Mouse (Mus musculus) left cerebral cortex, adult 8-10 months (tissue): ENCODE results near the gene Ankrd13b. TPM values are rescaled to one million over a fixed set of nuclear protein-coding genes. Genes with fewer than 3 reads are reported as not detected.
A peak's percentile ranks its signal among the peaks of the same experiment; 100 is the strongest.

ENCODE experiments used
- DNase-seq, 2 experiments: peaks; one replicate each; pipeline ENCODE4 v3.0.0; 2022; ENCODE audit warnings: low spot score in 2 of 2
- total RNA-seq, 4 experiments: library from RNA; stranded (reverse); gene quantifications; 2 replicates each; pipeline ENCODE4 v1.2.4; 2022

Ankrd13b gene
- total RNA-seq, 4 experiments from 2014 or later, result 75.8 to 83.0 (median 79.6) TPM

DNA sequence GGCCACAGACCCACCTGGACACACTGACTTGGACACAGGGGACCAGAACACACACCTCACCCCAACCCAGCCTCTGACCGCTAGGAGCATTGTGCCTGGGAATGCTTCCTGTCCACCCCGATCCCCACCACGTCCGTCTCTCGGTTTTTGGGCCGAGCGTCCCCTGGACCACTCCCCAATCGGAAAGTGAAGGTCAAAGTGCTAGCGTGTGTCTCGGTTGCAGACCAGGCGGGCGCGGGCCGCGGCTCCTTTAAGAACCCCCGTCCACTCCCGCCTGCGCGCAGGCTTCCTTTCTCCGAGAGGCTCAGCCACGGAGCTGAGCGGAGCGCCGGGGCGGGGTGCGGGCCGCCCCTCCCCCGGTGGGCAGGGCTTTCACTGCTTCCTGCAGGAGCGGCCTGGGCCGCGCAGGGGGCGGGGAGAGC lies 3.4 kb upstream of the Ankrd13b start:
- DNase-seq, result peak; percentile 78 to 94

- peak in 1 of 2 experiments; percentile 76 for DNase-seq
Measured at GRCm38 (mm10) chr11:77492311-77492871, 2.9 kb upstream of the Ankrd13b start.

DNA sequence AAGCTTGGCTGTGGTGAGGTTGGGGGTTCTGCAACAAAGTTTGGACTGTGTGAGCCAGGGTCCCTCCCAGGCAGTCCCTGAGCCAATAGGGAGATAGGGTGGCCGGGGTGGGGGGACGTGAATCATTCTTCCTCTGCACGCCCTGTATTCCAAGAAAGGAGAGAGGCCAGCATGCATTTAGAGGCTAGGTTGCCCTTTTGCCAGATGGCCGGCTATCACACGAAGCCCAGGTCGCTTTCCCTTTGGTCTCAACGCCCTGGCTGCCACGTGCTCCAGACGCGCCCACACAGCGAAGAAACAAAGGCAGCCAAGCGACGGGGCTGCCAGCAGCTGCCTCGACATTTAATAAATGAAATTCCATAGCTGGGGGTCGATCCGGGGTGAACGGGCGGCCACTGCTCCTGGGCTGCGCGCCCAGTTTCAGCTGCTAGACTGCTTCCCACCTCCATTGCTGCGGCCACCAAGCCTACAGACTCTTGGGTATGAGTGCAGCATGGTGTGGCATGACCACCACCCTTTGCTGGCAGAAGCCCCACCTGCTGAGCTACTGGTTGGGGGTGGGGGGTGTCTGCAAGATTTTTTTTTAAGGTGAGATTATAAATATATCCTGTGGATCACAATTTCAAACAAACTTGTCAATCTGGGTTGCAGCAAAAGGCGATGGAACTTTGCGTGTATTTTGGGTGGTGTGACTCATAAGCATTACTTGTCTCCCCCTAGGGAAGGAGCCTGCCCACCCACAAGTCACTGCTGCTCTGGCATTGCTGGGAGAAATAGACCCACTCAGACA lies 2.2 kb upstream of the Ankrd13b start:
- DNase-seq, result peak in 1 of 2 experiments; percentile 81

GRCm38 (mm10) chr11:77491123-77491501 lies 1.6 kb upstream of the Ankrd13b start:
- peak; percentile 77 to 83 for DNase-seq

- no peak for DNase-seq
Measured at GRCm38 (mm10) chr11:77490451-77490850, 973 bp upstream of the Ankrd13b start.

- no peak for DNase-seq
Measured at GRCm38 (mm10) chr11:77488771-77489581, 502 bp downstream of the Ankrd13b start.

DNA sequence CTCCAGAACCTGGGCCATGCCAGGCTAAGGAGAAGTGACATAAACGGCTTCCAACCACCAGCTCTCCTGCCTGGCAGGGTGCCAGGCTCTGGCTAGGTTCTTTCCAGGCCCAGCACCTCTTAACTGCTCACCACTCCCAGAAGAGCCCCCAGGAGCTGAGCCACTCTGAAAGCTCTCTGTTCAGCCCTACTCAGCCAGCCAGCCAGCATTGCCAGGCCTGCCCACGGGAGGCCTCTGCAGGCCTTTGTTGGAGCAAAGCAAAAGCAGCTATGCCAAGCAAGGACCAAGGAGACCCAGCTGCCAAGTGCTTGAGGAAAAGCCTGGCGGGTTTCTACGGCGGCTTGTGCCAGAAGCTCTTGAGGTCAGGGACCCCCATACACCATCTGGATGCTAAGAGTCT lies 2.7 kb downstream of the Ankrd13b start:
- no peak for DNase-seq

DNA sequence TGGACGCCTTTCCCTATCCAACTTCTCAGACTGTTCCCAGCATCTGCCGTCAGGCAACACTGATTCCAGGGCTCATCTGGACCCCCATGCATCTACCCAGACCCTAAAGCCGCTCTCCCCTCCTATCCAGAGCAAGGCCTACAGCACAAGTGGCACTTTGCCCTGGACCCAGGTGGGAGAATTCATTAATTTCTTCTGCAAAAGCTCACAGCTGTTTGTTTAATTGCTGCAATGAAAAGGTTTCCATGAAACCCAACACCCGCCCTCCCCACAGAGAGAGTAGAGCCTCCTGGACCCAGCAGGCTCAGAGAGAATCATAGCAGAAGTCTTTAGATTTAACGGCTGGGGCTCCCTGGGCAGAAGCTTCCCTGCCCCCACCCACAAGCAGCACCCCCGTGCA lies 4.2 kb downstream of the Ankrd13b start:
- no peak for DNase-seq

- DNase-seq, result no peak
Measured at GRCm38 (mm10) chr11:77483510-77484255, 5.8 kb downstream of the Ankrd13b start.

DNA sequence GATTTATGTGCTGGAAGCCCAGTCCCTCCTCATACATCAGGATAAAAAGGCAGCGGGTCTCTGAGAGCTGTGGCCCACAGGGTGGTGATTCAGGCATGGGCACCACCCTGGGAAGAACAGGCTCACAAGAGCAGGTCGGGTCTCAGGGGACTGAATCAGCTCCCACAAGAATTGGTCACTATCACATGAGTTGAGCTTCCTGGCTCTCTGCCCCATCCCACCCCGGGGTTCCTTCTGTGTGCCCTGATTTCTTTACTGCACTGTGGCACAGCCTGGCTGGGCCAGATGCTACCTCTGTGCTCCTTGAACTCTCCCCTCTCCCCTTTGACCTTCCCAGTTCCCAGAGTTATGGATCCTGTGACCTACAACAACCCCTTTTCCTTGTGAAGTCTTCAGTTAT lies 6.4 kb downstream of the Ankrd13b start:
- DNase-seq, result no peak

GRCm38 (mm10) chr11:77476895-77477294 lies 12.6 kb downstream of the Ankrd13b start:
- no peak for DNase-seq

DNA sequence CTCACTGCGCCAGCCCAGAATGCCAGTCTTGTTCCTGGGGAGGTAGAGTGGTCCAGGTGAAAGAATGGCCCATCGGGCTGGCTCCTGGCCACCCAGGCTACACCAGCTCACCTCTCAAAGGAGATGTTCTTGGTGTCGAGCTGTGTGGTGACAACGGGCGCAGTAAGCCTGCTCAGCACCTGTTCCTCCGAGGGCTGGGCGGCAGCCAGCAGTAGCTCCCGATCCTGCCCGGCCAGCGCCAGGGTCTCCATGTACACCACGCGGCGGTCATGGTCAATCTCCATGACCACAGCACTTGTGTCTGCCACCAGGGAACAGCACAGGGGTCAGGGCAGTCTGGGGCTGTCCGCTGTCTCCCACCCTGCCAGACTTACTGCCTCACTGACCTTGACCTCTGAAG lies 13.3 kb downstream of the Ankrd13b start:
- no peak for DNase-seq

- DNase-seq, result no peak
Measured at GRCm38 (mm10) chr11:77472775-77473174, 16.7 kb downstream of the Ankrd13b start.

DNA sequence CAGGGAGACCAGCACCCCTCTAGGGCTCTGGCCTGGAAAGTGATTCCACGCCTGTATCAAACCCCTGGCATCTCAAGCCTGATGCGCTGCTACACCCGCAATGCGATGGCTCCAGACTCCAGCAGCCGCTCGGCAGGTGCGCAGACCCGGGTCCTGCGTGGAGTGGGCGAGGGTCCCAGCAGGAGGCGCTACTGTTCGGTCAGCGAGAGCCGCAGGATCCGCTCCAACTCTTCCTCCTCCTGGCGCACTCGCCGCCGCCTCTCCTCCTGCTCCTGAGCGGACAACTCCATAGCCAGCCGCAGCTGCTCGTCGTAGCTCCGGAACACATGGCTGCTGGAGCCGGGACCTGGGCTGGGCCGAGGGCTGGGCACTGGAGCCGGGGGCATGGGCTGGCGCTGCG lies 18.1 kb downstream of the Ankrd13b start:
- DNase-seq, result no peak

DNA sequence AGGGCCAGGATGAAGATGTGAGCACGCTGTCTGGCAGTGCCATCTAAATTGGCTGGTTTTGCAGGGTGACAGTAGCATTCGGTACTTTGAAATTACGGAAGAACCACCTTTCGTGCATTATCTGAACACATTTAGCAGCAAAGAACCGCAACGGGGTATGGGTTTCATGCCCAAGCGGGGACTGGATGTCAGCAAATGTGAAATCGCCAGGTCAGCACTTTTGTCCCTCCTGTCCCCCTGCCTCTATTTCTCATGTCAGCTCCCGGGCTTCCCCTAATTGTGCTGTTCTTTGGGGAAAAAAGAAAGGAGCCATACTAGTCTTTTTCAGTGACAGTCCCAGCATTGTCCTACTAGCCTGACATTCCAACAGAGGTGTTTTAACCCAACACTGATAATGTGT lies 21.1 kb downstream of the Ankrd13b start:
- DNase-seq, result no peak

- DNase-seq, result no peak
Measured at GRCm38 (mm10) chr11:77467784-77468183, 21.7 kb downstream of the Ankrd13b start.

DNA sequence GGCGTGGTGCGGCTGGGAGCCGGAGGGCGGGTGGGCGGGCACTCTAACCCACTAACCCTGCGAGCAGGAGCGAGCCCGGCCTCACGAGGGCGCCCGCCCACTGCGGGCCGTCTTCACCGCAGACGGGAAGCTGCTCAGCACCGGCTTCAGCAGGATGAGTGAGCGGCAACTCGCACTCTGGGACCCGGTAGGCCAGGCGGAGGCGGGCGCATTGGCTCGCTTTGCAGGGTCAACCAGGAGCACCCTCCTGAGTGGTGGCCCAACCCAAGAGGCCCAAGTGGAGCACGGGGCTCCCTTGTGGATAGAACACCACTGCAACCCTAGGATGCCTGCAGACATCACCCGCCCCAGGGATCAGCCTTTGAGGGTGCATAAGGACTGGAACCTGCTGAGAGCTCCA lies 22.3 kb downstream of the Ankrd13b start:
- DNase-seq, result no peak

DNA sequence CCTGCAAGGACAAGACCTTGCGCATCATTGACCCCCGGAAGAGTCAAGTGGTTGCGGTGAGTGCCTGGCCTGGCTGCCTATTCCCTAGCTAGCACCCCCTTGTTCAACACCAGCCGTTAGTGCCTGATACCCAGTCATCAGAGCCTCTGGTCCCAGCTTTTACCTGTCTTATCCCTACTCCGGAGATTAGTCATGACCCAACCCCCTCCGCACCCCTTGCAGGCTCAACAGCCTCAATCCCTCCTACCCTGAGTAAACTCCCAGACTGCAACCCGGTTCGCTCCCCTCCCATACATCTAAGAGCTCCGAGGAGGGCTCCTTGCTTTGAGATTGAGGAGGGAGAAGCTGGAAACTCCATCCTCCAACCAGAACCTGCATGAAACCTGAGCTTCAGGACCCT lies 22.9 kb downstream of the Ankrd13b start:
- DNase-seq, result no peak

- no peak for DNase-seq
Measured at GRCm38 (mm10) chr11:77465111-77465510, 24.4 kb downstream of the Ankrd13b start.

DNA sequence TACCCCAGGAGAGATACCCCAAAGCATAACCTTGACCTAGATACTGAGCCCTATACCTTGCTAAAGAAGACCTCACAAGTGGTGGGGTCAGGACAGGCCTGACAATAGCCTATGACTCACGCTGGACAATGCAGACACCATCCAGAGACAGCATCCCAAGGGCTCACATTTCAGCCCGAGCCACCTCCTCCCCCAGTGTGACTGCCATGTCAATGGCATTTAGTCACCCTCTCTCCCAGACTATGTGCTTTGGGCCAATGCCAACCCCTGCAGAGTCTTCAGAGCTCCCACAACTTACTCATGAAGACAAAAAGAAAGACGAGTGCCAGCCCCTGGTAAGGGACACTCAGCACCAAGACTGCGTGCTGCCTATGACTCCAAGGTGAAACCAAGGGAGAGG lies 24.8 kb downstream of the Ankrd13b start:
- DNase-seq, result no peak

DNA sequence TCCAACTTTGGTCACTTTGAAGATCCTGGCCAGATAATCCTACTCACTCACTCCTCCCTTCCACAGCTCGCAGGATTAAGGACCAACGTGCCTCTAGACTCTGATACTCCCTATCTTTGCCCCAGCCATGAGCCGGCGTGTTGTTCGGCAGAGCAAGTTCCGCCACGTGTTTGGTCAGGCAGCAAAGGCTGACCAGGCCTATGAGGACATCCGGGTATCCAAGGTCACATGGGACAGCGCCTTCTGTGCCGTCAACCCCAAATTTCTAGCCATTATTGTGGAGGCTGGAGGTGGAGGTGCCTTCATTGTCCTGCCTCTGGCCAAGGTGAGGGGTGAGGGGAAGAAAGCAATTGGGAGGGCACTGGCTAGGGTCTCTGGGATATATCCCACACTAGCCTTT lies 25.7 kb downstream of the Ankrd13b start:
- DNase-seq, result no peak

DNA sequence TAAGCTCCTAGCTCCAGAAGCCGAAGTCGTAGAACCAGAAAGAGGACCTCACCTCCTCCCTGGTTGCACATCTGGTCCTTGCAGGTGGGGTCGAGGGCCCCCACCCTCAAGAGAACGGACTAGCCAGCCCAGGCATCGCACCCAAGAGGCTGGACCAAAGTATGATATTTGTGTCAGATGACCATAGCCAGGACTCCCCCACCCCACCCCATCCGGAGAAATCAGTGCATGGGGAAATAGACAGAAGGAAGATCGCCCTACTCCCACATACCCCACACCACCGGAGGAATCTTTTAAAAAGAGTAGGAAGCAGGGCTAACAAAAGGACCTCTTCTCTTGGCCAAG lies 26.4 kb downstream of the Ankrd13b start:
- no peak for DNase-seq
